Mouse (Mus musculus) bone marrow, adult 2 months (tissue): ENCODE data around the gene Flii.

Experiments
- CTCF ChIP-seq: fragments of 200-500 bp; IDR thresholded peaks from 2 replicates; pipeline ENCODE4 v1.5.1; 2011; ENCODE audit warnings: low read length, control low read depth; ENCODE audit not compliant: control insufficient read depth, insufficient read depth
- POLR2A ChIP-seq: fragments of 200-500 bp; IDR thresholded peaks from 2 replicates; pipeline ENCODE4 v1.6.1; 2011; ENCODE audit warnings: low read depth, mild to moderate bottlenecking, control low read depth, low read length, borderline replicate concordance; ENCODE audit not compliant: control insufficient read depth

GRCm38 (mm10) chr11:60761681-60762080 lies 34.6 kb upstream of the Flii start:
- TF ChIP-seq CTCF (no peak), POLR2A (no peak)
